Mouse (Mus musculus): ENCODE data around the gene Slc41a2. TPM values are rescaled to one million over a fixed set of nuclear protein-coding genes. Genes with fewer than 3 reads are reported as not detected.
A peak's percentile ranks its signal among the peaks of the same experiment; 100 is the strongest.

Gene Slc41a2
- polyA plus RNA-seq, 1 experiment from 2014 or later, result 0.63 TPM

GRCm38 (mm10) chr10:83264056-83264455 lies 73.6 kb downstream of the Slc41a2 start:
- H3K4me1 ChIP-seq (replicated peaks), result no peaks in the 10 kb centered on the region
- no peaks in the 10 kb centered on the region for H3K36me3 ChIP-seq
- 40% methylated on average over 2 of the region's 2 CpGs for WGBS
- no peaks in the 10 kb centered on the region for H3K9me3 ChIP-seq (replicated peaks)
- no peak overlapping the region for H3K4me2 ChIP-seq
- no peak overlapping the region for H3K27ac ChIP-seq
- H3K4me3 ChIP-seq, result no peak overlapping the region
- no peaks in the 10 kb centered on the region; the same call in 1 of the 2 replicates for H3K27me3 ChIP-seq
- H3K9ac ChIP-seq, result no peak overlapping the region
- no peak for ATAC-seq (replicated peaks; ENCODE audit: insufficient number of reproducible peaks, insufficient read depth, low FRiP score, low read depth)

GRCm38 (mm10) chr10:83261264-83261663 lies 76.4 kb downstream of the Slc41a2 start:
- Histone ChIP-seq H3K27ac (no peak overlapping the region), H3K4me1 (replicated peaks) (no peaks in the 10 kb centered on the region), H3K27me3 (no peaks in the 10 kb centered on the region; the same call in 1 of the 2 replicates), H3K4me3 (no peak overlapping the region), H3K9me3 (replicated peaks) (no peaks in the 10 kb centered on the region), H3K36me3 (no peaks in the 10 kb centered on the region), H3K4me2 (no peak overlapping the region), H3K9ac (no peak overlapping the region)
- 50% methylated on average over 4 of the region's 4 CpGs for WGBS
- ATAC-seq (replicated peaks; ENCODE audit: insufficient number of reproducible peaks, insufficient read depth, low FRiP score, low read depth), result no peak

GRCm38 (mm10) chr10:83251377-83251776 lies 86.3 kb downstream of the Slc41a2 start:
- no peak overlapping the region for H3K9ac ChIP-seq
- no peak overlapping the region for H3K4me3 ChIP-seq
- no peaks in the 10 kb centered on the region for H3K4me1 ChIP-seq (replicated peaks)
- 68% methylated on average over 8 of the region's 8 CpGs for WGBS
- no peak for ATAC-seq (replicated peaks; ENCODE audit: insufficient number of reproducible peaks, insufficient read depth, low FRiP score, low read depth)
- no peaks in the 10 kb centered on the region for H3K36me3 ChIP-seq
- H3K27ac ChIP-seq, result no peak overlapping the region
- no peak overlapping the region for H3K4me2 ChIP-seq
- H3K27me3 ChIP-seq, result no peaks in the 10 kb centered on the region
- H3K9me3 ChIP-seq (replicated peaks), result no peaks in the 10 kb centered on the region

- Histone ChIP-seq H3K36me3 (no peaks in the 10 kb centered on the region), H3K4me3 (no peak overlapping the region), H3K4me1 (replicated peaks) (no peaks in the 10 kb centered on the region), H3K9me3 (replicated peaks) (no peaks in the 10 kb centered on the region), H3K4me2 (no peak overlapping the region), H3K9ac (no peak overlapping the region), H3K27me3 (no peaks in the 10 kb centered on the region), H3K27ac (no peak overlapping the region)
- ATAC-seq (replicated peaks; ENCODE audit: insufficient number of reproducible peaks, insufficient read depth, low FRiP score, low read depth), result no peak
- 68% methylated on average over 7 of the region's 7 CpGs for WGBS
These were observed 89.6 kb downstream of the Slc41a2 start for GRCm38 (mm10) chr10:83248036-83248435.

- Histone ChIP-seq H3K4me3 (no peak overlapping the region), H3K9ac (no peak overlapping the region), H3K4me1 (replicated peaks) (peaks cover 16% of the 10 kb centered on the region), H3K27me3 (no peaks in the 10 kb centered on the region), H3K27ac (no peak overlapping the region), H3K36me3 (no peaks in the 10 kb centered on the region), H3K9me3 (replicated peaks) (no peaks in the 10 kb centered on the region), H3K4me2 (no peak overlapping the region)
- no peak for ATAC-seq (replicated peaks; ENCODE audit: insufficient number of reproducible peaks, insufficient read depth, low FRiP score, low read depth)
- WGBS, result 78% methylated on average over 7 of the region's 7 CpGs
These were observed 92.0 kb downstream of the Slc41a2 start for GRCm38 (mm10) chr10:83245720-83246119.

GRCm38 (mm10) chr10:83244131-83244530 lies 93.6 kb downstream of the Slc41a2 start:
- H3K9me3 ChIP-seq (replicated peaks), result no peaks in the 10 kb centered on the region
- H3K36me3 ChIP-seq, result no peaks in the 10 kb centered on the region
- no peak overlapping the region for H3K4me3 ChIP-seq
- no peak overlapping the region for H3K9ac ChIP-seq
- H3K27ac ChIP-seq, result no peak overlapping the region
- ATAC-seq (replicated peaks; ENCODE audit: insufficient number of reproducible peaks, insufficient read depth, low FRiP score, low read depth), result no peak
- H3K4me1 ChIP-seq (replicated peaks), result peaks cover 16% of the 10 kb centered on the region
- no peak overlapping the region for H3K4me2 ChIP-seq
- no peaks in the 10 kb centered on the region; the same call in 1 of the 2 replicates for H3K27me3 ChIP-seq
- 63% methylated on average over 6 of the region's 6 CpGs for WGBS

GRCm38 (mm10) chr10:83242106-83242686 lies 95.5 kb downstream of the Slc41a2 start:
- no peaks in the 10 kb centered on the region for H3K9me3 ChIP-seq (replicated peaks)
- ATAC-seq (replicated peaks; ENCODE audit: insufficient number of reproducible peaks, insufficient read depth, low FRiP score, low read depth), result no peak
- peaks cover 19% of the 10 kb centered on the region for H3K4me1 ChIP-seq (replicated peaks)
- H3K4me3 ChIP-seq, result no peak overlapping the region
- H3K27ac ChIP-seq, result no peak overlapping the region
- WGBS, result 26% methylated on average over 11 of the region's 11 CpGs
- H3K36me3 ChIP-seq, result no peaks in the 10 kb centered on the region
- H3K9ac ChIP-seq, result no peak overlapping the region
- H3K27me3 ChIP-seq, result no peaks in the 10 kb centered on the region; the same call in 1 of the 2 replicates
- 0 out of 2 replicates have a peak overlapping the region, but pooled peaks have one; percentile 18 for H3K4me2 ChIP-seq

- no peaks in the 10 kb centered on the region for H3K9me3 ChIP-seq (replicated peaks)
- H3K4me1 ChIP-seq (replicated peaks), result 0 out of 2 replicates have a peak, but pooled peaks cover 3% of the 10 kb centered on the region
- H3K36me3 ChIP-seq, result no peaks in the 10 kb centered on the region
- WGBS, result 45% methylated on average over 4 of the region's 4 CpGs
- H3K4me3 ChIP-seq, result no peak overlapping the region
- H3K27me3 ChIP-seq, result no peaks in the 10 kb centered on the region
- no peak overlapping the region for H3K9ac ChIP-seq
- H3K27ac ChIP-seq, result no peak overlapping the region
- H3K4me2 ChIP-seq, result no peak overlapping the region
- ATAC-seq (replicated peaks; ENCODE audit: insufficient number of reproducible peaks, insufficient read depth, low FRiP score, low read depth), result no peak
These were observed 103.3 kb downstream of the Slc41a2 start for GRCm38 (mm10) chr10:83234391-83234790.

- no peak overlapping the region for H3K4me3 ChIP-seq
- H3K4me1 ChIP-seq (replicated peaks), result 0 out of 2 replicates have a peak, but pooled peaks cover 3% of the 10 kb centered on the region
- no peak for ATAC-seq (replicated peaks; ENCODE audit: insufficient number of reproducible peaks, insufficient read depth, low FRiP score, low read depth)
- no peaks in the 10 kb centered on the region for H3K36me3 ChIP-seq
- H3K4me2 ChIP-seq, result no peak overlapping the region
- H3K9me3 ChIP-seq (replicated peaks), result no peaks in the 10 kb centered on the region
- 65% methylated on average over 3 of the region's 3 CpGs for WGBS
- no peak overlapping the region for H3K27ac ChIP-seq
- H3K27me3 ChIP-seq, result no peaks in the 10 kb centered on the region
- no peak overlapping the region for H3K9ac ChIP-seq
These were observed 103.7 kb downstream of the Slc41a2 start for GRCm38 (mm10) chr10:83233967-83234366.

- no peak; the same call in 1 of the 2 replicates for ATAC-seq (replicated peaks; ENCODE audit: insufficient number of reproducible peaks, insufficient read depth, low FRiP score, low read depth)
- 51% methylated on average over 4 of the region's 4 CpGs for WGBS
- Histone ChIP-seq H3K27ac (no peak overlapping the region), H3K9ac (no peak overlapping the region), H3K4me3 (no peak overlapping the region), H3K9me3 (replicated peaks) (no peaks in the 10 kb centered on the region), H3K36me3 (no peaks in the 10 kb centered on the region), H3K4me1 (replicated peaks) (no peaks in the 10 kb centered on the region), H3K27me3 (no peaks in the 10 kb centered on the region), H3K4me2 (no peak overlapping the region)
These were observed 109.1 kb downstream of the Slc41a2 start for GRCm38 (mm10) chr10:83228626-83229025.

GRCm38 (mm10) chr10:83224999-83225398 lies 112.7 kb downstream of the Slc41a2 start:
- Histone ChIP-seq H3K27me3 (no peaks in the 10 kb centered on the region), H3K4me1 (replicated peaks) (no peaks in the 10 kb centered on the region), H3K36me3 (no peaks in the 10 kb centered on the region), H3K27ac (no peak overlapping the region), H3K4me3 (no peak overlapping the region), H3K9me3 (replicated peaks) (no peaks in the 10 kb centered on the region), H3K4me2 (no peak overlapping the region), H3K9ac (no peak overlapping the region)
- ATAC-seq (replicated peaks; ENCODE audit: insufficient number of reproducible peaks, insufficient read depth, low FRiP score, low read depth), result no peak
- 52% methylated on average over 3 of the region's 3 CpGs for WGBS

- no peak overlapping the region for H3K27ac ChIP-seq
- H3K9me3 ChIP-seq (replicated peaks), result no peaks in the 10 kb centered on the region
- H3K4me3 ChIP-seq, result no peak overlapping the region
- WGBS, result 78% methylated on average over 3 of the region's 3 CpGs
- H3K36me3 ChIP-seq, result no peaks in the 10 kb centered on the region
- ATAC-seq (replicated peaks; ENCODE audit: insufficient number of reproducible peaks, insufficient read depth, low FRiP score, low read depth), result no peak
- no peak overlapping the region for H3K4me2 ChIP-seq
- H3K9ac ChIP-seq, result no peak overlapping the region
- peaks cover 2% of the 10 kb centered on the region; the same call in 1 of the 2 replicates for H3K4me1 ChIP-seq (replicated peaks)
- H3K27me3 ChIP-seq, result no peaks in the 10 kb centered on the region
These were observed 116.8 kb downstream of the Slc41a2 start for GRCm38 (mm10) chr10:83220847-83221246.
